Mouse (Mus musculus) liver, postnatal 0 days (tissue): ENCODE results near the gene Myh8.

Source experiments
- CTCF ChIP-seq: sonication (generic); IDR thresholded peaks from 2 replicates; pipeline ENCODE4 v1.5.1; 2016; ENCODE audit warnings: antibody characterized with exemption, low read depth
- EP300 ChIP-seq: IDR thresholded peaks from 2 replicates; pipeline ENCODE4 v1.6.1; 2016; ENCODE audit warnings: antibody characterized with exemption, low read depth, mild to moderate bottlenecking

DNA sequence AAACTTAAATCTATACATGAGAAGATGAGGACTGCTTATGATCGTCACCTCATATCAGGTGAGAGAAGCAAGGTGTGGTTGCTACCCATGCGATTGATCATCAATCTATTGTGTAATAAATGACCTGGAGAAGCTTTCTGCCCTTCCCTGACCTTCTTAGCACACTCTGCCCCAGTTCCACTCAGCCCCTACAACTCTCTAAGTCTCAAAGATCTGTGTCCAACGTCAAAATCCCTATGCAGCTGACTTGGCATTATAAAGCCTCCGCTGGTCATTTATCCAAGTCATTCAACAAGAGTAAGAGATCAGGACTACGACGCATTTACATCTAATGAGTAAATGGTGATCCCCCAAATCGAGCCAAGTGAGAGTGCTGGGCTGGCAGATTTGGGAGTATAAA lies 44.4 kb downstream of the Myh8 start, which contains the start of gene Myh13:
- TF ChIP-seq CTCF = no peak
- no peak for TF ChIP-seq EP300
